Mouse (Mus musculus): ENCODE measurements around the gene Tomm20l.
"Not testable (repeated sequence)": the region's sequence is repeated elsewhere in the genome, so short reads cannot be mapped to it uniquely, and the experiment has no call there.

Tomm20l gene

DNA sequence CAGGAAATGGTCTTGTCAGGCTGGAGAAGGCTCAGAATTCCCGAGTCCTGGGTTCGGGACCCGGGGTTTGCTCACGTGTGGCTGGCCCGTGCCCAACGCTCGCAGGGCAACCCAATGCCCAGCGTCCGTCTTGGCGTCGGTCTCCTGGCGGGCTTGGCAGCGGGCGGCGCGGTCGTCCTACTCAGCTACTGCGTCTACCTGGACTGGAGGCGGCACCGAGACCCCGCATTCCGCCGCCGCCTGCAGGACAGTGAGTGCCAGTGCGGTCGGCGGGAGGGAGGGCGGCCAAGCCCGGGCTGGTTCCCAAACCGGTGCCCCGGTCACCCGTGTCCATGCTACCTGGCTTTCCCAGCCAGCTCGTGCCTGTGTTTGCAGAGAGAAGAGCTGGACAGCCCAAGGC, at the start of gene Tomm20l:
Gene Tomm20l (plus strand): TSS at position 98 of the 400 bp plus-strand sequence.
- peak; percentile 19 to 69 for DNase-seq (ENCODE audit: low spot score in 2 of 2)

DNA sequence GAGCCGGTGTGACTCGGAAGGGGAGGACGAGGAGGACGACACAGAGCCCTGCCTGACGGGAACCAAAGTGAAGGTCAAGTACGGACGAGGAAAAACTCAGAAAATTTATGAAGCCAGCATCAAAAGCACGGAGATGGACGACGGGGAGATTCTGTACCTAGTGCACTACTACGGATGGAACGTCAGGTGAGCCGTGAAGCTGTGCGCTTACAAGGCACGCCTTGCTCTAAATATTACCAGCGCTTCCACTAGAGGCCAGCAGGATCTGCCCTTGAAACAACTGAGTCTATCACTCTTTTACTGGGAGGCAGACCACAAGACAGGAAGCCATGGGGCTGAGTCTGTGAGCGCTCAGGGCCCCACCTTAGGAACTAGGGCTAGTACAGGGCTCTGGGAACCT, 41.4 kb upstream of the Tomm20l start:
- DNase-seq (ENCODE audit: low spot score in 2 of 2): peak in 1 of 2 experiments; percentile 48

DNA sequence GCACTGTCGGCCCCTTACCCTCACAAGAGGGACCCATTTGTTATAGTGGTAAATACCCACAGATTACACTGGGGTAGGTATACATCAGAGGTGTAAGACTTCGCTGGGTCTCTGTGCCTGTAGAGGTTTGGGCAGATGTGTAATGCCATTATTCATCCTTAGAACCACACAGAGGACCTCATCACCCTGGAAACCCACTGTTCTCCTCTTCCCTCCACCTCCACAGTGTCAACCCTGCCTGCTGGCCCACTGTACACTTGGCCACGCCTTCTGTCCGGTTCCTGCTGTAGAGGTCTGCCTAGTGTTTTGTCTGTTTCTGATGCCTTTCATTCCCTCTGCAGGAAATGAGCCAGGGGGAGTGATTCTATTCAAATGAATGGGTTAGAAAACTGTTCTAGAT, 39.2 kb upstream of the Tomm20l start:
- peak in 1 of 2 experiments; percentile 54 for DNase-seq (ENCODE audit: low spot score in 2 of 2)

DNA sequence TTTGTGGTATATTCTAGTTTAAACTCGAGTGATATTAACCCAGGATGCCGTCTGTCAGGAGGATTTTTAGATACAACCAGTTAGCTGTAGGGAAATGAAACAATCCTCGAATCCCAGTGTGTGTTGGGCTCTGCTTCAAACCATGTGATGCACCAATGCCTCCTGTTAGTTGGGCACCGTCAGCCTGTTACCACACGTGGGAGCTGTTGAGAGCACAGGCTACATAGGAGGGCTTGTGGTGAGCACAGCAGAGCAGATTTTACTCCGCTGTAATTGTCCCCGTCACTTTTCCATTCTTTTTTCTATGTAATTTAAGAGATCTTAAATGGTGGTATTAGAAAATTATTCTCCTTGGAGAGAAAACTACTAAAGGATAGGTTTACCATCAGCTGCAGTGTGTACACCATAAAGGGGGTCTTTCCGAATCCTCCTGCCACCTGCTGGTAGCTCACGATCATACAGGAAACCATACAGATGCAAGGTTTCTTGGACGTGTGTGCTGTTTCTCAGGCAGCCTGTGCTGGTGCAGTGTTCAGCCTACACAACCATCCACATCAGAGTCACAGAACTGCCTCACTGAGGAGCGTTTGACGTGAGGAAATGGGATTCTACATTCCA, 38.0 kb upstream of the Tomm20l start:
- DNase-seq (ENCODE audit: low spot score in 2 of 2): peak; percentile 20 to 56

DNA sequence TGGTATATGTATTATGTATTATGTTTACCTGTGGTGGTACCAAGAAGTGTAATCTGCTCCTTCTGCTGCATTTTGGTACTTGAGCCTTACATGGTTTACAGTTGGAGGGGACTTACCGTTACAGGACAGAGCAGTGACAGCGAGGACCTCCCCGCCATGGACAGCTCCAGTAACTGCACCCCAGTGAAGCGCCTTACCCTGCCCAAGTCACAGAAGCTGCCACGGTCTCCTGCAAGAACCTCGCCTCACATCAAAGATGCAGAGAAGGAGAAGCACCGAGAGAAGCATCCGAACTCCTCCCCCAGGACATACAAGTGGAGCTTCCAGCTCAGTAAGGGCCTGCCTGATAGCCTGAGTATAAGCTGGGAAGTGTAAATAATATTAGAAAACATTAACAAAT, 24.9 kb upstream of the Tomm20l start:
- peak in 1 of 2 experiments; percentile 51 for DNase-seq (ENCODE audit: low spot score in 2 of 2)

DNA sequence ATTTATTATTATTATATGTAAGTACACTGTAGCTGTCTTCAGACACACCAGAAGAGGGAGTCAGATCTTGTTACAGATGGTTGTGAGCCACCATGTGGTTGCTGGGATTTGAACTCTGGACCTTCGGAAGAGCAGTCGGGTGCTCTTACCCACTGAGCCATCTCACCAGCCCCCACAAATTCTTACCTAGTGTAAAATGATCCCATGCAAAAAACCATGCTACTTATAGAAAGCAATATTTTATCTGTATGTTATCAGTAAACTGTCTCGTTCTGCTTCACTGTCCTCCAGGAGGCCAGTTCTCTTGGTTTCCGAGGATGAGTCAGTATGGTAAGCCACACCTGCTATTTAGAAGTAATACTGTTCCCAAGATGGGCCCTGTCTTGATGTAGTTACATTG, 7.0 kb upstream of the Tomm20l start:
- DNase-seq (ENCODE audit: low spot score in 2 of 2): not testable (repeated sequence)

DNA sequence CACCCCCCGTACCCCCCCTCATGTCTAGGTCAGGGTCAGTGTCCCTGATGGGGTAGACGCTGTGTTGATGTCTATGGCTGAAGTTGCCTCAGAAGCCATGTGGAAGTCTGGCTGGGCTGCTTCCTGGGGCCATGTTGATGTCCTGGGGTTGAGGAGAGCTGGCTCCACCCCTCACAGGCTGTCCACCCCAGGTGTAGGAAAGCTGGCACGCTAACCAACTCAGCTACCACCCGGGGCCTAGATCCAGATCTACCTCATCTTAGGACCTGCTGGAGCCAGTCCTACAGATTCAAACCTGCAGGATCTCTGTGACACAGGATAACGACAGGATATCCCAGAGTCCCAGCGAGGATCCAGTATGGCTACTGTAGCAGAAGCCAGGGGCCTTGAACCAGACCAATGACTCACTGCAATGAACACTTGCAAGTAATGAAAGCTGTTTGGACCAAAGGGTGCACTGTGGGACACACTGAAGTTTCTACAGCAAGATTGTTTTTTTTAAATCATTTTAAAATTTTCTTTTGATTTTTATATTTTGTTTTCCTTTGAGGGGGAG, 3.9 kb upstream of the Tomm20l start:
- DNase-seq (ENCODE audit: low spot score in 2 of 2): peak in 1 of 2 experiments; percentile 50

DNA sequence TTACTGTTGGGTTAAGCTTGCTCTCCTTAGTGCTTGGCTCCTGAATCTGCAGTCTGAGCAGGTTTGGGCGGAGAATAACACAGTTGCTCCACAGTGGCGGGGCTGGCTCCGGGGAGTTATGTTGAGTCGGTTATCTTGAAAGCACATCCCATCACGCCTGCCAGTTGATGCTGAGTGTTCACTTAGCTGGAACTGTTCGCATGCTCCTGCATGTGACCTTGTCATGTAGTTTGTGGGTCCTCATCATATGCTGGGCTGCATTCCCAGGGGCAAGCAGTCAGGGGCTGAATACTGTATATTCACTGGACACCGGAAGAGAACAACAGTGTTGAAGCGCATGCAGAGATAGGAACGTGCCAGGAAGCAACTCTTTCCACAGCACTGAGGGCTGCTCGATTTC, 1.8 kb downstream of the Tomm20l start:
- no peak for DNase-seq (ENCODE audit: low spot score in 2 of 2)

DNA sequence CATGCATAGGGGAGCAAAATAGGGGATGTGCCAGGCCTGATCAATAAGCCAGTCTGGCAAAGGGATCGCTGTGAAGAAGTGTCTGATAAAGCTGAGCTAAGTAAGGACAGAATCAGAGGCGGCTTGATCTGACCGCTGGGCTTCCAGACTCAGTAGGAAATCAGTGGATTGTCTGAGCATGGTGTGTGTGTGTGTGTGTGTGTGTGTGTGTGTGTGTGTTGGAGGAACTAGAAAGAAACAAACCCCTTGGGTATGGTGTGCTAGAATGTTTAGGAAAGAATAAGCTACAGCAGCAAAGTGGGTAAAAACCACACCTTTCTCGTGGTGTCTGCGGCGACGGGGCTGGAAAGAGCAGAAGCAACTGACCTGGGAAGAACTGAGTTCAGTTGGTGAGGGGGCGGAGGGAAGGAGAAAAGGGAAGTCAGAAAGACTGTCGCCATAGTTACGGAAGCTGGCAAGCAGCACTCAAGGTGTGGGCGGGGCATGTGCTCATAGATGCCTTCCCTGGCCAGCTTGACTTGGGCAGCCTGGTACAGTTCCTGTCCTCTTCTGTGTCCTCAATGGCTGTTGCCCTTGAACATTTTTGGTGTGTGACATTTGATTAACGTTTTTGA, 2.6 kb downstream of the Tomm20l start:
- DNase-seq (ENCODE audit: low spot score in 2 of 2): peak; percentile 63 to 77

DNA sequence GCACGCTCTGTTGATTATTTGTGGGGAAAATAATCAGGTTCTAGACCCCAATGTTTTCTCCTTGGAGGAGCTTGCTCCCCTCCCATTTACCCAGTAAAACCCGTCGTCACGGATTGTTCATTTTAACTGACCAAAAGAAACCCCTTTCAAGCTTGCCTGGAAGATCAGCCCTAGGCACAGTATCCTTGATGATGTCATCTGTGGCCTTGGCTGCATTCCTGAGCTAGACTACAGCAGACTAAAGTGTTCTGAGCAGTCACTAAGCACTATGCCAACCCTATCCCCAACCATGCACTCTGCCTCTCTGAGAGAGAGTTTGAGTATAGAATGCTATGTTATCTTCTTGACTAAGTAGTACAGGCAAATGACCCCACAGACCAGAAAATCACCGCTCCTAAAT, 5.2 kb downstream of the Tomm20l start:
- peak in 1 of 2 experiments; percentile 23 for DNase-seq (ENCODE audit: low spot score in 2 of 2)

DNA sequence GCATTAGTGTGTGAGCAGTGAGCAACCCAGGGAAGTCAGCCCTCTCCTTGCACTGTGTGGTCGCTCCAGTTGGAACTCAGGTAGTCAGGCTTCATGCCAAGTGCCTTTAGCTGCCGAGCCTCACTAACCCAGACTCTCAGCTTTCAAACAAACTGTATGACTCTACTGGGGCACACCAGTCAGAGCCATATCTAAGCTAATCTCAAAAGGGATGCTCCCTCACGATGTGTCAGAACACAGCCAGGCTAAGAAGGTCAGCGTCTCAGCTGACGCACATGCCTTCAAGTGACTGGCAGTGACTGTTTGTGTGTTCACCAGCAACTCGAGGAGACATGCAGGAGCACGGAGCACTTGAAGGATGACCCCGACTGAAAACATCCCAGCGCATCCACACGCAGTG, 11.5 kb downstream of the Tomm20l start:
- DNase-seq (ENCODE audit: low spot score in 2 of 2): no peak

DNA sequence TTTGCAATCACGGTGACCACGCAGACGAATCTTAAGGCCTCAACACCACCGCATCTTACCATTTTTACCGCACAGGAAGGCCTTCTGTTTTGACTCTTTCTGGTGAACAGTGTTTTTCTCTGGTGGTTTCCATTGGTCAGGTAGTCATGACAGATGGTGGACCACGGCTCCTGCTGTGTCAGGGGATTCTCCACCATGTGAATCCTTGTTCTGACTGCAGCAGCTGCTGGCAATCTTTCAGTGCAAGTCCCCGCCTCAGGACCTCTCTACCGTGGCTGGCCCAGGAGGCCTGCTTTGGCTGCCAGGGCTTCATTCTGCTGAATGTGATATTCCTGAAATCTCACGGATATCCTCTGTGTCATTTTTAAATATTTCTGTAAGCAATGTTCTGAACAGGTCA, 12.1 kb downstream of the Tomm20l start:
- DNase-seq (ENCODE audit: low spot score in 2 of 2): no peak

DNA sequence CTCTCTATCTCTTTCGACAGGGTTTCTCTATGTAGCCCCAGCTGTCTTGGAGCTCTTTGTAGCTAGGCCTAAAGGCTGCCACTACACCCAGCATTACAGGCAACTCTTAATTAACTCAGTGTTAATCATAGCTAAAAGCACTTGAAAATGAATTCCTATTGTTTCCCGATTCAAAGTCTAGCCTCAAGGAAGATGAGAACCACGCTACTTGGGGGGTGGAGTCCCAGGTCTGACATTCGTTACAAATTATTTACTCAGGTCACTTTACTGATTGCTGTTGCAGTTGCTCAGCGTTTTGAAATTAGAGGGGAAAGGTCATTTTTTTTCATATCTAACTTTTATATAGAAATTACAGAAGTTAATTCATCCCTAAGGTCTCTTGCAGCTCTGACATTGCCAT, 24.4 kb downstream of the Tomm20l start:
- DNase-seq (ENCODE audit: low spot score in 2 of 2): no peak

DNA sequence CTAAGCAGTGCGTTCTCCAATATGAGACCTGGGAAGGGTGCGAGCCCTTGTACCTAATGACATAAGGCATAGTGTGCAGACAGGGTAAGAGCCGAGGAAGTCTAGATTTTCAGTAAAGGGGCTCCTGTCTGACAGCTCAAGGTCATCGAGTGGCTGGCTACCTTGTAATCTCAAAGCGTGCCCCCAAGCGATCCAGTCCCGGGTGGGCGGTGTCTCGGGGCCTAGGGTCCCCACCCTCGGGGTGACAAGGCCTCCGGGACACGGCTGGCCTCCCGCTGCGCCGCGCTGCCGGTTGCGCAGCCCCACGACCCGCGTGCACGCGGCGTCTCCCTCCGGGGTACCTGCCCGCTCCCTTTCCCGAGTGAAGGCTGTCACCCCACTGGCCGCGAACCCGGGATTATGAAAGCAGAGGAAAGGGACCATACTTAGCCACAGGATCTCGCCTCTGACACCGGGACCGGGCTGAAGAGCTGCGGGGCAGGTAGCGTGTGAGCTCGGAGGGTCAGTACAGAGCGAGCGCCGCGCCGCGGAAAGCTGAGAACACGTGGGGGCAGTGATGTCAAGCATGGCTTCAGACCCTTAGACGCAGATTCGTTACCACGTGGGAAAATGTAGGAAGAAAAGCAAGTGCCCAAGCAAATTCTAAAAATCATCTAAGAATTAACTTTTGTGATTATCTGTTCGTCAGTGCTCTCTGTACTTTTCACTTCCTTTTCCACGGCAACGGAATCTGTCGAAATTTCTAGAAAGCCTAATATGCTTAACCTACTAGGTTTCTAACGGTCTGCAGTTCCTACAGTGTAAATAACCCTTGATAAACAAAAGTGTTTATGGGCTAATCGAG, 25.1 kb downstream of the Tomm20l start, which contains the start of the genes Timm9 and 2700049A03Rik:
Gene Timm9 (minus strand): TSS at position 555 of the 844 bp plus-strand sequence.
Gene 2700049A03Rik (plus strand): TSS at position 719 of the 844 bp plus-strand sequence.
- DNase-seq (ENCODE audit: low spot score in 2 of 2): peak; percentile 74 to 87

DNA sequence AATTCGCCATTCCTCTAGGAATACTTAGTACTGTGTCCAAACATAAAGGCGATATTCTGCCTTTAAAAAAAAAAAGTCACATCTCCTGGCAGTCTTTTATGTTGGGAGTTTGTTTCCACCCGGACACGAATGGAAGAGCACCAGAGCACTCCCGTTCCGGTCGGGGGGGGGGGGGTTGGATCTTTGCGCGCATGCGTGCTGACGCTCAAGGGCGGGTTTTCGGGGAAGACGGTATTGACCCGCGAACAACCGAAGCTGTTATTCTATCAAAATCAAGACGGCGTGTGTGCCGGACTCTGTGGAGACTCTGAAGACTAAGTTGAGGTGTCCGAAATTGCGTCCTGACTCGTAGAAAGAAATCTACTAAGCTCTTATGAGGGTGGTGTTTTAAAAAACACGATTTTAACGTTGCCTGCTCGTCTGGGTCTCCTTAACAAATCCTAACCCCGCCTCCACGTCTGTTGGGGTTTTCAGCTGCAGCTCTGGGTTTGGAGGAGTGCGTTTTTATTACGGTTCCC, 25.8 kb downstream of the Tomm20l start:
- peak; percentile 86 to 95 for DNase-seq (ENCODE audit: low spot score in 2 of 2)

DNA sequence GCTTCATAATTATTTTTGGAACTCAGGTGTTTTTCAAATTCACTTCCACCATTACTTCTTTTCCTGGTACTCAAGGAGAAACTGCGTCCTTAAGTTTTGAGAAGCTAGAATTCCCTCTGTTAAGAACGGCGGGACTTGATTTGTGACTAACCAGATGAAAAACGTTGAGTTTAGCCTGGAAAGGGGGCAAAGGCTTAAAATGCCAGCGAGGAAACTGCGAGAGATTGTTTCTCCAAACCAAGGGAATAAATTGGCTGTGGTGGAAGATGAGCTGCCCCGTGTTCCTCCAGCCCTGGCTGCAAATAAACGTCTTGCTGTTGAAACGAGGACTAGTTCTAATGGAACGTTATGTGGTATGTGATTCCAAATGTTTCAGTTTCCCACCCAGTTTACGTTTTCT, 26.5 kb downstream of the Tomm20l start:
- no peak for DNase-seq (ENCODE audit: low spot score in 2 of 2)

DNA sequence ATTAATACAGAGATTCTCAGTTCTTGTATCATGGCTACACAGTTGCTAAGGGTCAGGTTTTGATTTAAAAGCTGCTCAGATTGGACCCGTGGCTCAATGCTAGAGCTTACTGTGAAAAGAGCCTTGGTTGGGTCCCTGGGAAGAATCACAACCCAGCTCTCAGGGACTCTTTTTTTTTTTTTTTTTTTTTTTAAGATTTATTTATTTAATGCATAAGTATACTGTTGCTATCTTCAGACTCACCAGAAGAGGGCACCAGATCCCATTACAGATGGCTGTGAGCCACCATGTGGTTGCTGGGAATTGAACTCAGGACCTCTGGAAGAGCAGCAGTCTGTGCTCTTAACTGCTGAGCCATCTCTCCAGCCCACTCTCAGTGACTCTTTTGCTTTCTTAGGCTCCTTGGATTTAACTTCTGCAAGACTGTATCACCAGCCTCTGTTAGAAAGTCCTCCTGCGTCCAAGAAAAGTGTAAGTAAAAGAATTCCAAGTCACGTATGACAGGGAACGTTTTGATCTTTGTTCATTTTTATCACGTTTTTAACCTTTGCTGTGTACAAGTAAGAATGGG, 28.1 kb downstream of the Tomm20l start:
- DNase-seq (ENCODE audit: low spot score in 2 of 2): peak in 1 of 2 experiments; percentile 18

DNA sequence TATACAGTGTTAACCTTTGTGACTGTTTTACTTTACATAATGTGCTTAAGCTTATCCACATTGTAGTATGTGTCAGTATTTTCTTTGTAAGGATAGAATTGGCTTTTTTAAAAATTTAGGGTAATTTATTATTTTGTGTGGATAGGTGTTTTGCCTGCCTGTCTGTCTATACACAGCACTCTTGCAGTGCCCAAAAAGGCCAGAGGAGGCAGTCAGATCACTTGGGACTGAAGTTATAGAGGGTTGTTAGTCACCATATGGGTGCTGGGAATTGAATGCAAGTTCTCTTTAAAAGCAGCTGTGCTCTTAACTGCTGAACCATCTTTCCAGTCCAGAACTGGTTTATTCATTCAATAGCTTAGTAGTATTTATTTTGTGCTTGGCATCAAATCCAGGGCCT, 30.0 kb downstream of the Tomm20l start:
- DNase-seq (ENCODE audit: low spot score in 2 of 2): no peak

DNA sequence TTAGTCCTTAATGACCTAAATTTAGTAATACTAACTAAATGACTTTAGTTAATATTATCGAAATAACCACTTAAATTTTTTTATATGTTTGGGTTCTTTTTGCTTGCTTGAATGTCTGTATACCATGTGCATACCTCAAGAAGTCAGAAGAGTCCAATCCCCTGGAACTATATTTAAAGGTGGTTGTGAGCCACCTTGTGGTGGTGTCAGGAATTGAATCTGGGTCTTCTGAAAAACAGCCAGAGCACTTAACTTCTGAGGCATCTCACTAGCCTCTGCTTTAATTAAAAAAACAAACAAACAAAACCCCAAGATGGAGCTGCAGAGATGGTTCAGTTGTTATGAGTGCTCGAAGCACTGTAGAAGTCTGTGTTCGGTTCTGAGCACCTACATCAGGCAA, 36.4 kb downstream of the Tomm20l start:
- peak; percentile 42 to 76 for DNase-seq (ENCODE audit: low spot score in 2 of 2)

DNA sequence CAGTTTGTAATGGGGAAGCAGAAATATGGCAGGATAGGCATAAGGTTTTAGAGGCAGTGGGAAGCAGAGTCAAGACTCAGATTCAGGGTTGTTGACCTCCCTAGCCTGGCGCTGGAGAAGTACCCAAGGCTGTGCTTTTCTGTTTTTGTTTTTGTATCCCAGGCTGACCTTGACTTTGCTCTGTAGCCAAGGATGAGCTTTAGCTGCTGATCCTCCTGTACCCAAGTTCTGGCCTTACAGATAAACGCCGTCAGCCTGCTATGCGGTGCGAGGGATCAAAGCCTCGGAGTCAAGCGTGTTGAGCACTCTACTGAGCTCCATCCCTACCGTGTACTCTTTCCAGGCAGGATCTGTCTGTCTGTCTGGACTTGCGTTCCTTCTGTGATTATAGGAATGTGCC, 37.6 kb downstream of the Tomm20l start:
- no peak for DNase-seq (ENCODE audit: low spot score in 2 of 2)

DNA sequence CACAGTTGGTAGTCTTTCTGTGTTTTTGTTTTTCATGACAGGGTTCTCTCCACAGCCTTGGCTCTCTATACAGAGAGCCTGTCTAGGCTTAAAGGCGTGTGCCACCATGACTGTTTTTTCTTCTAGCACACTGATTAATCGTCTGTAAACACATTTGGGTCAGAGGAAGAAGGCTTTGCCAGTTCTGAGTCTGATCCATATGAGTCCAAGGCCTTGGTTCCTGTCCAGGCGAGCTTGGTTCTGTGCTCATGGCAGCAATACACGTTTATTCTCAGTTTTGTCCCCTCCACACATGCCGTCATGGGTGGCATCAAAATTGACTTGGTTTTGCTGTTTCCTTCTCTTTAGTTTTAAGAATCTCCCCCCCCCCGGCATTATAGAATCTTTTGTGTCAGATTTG, 38.2 kb downstream of the Tomm20l start:
- no peak for DNase-seq (ENCODE audit: low spot score in 2 of 2)

DNA sequence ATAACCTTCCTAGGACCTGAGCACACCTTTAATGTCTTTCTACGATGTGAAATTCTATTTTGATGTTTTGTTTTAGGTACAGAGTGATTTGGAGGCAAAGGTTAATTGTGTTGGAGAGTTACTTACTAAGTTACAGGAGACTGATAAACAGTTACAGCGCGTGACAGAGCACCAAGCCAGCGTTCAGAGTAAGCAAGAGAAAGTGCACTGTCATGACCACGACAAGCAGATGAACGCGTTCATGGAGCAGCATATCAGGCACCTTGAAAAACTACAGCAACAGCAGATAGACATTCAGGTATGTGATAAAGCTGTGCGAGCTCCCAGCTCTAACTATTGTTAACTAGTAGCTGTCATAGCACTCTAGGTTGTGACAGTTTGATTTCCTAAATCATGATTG, 38.9 kb downstream of the Tomm20l start:
- DNase-seq (ENCODE audit: low spot score in 2 of 2): no peak

All from spleen, postnatal 4 days (tissue).